Comparison of ENCODE assay signal across 21 mouse cellular contexts in genomic region chr5:77286904-77287303, GRCm38 (mm10).
"Had no signal": no experiment of that assay in that cellular context is flagged by ENCODE, and none has a peak within 500 bp of the region (broad histone marks: within the 10 kb centered on the region; RNA-seq: fewer than 3 reads in every experiment).

No protein-coding gene starts in this region.

- H3K4me2 ChIP-seq: liver, embryonic 15.5 days; lung, embryonic 15.5 days; midbrain, embryonic 12.5 days; neural tube, embryonic 13.5 days; neural tube, embryonic 15.5 days had no signal

- H3K27ac ChIP-seq: liver, embryonic 15.5 days; lung, embryonic 15.5 days; midbrain, embryonic 10.5 days; midbrain, embryonic 12.5 days; neural tube, embryonic 13.5 days; neural tube, embryonic 15.5 days had no signal

- ATAC-seq: liver, postnatal 0 days; lung, postnatal 0 days; midbrain, embryonic 16.5 days had no signal

- H3K9ac ChIP-seq: liver, embryonic 15.5 days; liver, postnatal 0 days; lung, embryonic 15.5 days; midbrain, embryonic 12.5 days; neural tube, embryonic 13.5 days; neural tube, embryonic 15.5 days had no signal

- DNase-seq: liver, postnatal 0 days; lung, adult 2 months; lung, postnatal 14 days; lung, postnatal 36 days; midbrain, embryonic 14.5 days; right cerebral cortex, adult 18-20 months; right cerebral cortex, postnatal 25 days; right cerebral cortex, postnatal 4 days; spleen, adult 18-20 months; thymus, adult 18-20 months; thymus, postnatal 25 days; thymus, postnatal 4 days had no signal

- H3K27me3 ChIP-seq: liver, embryonic 15.5 days; lung, embryonic 15.5 days; midbrain, embryonic 12.5 days; neural tube, embryonic 13.5 days; neural tube, embryonic 15.5 days had no signal

- H3K4me1 ChIP-seq: liver, embryonic 15.5 days; lung, embryonic 15.5 days; midbrain, embryonic 10.5 days; midbrain, embryonic 12.5 days; neural tube, embryonic 13.5 days had no signal

- H3K9me3 ChIP-seq: liver, embryonic 15.5 days; lung, embryonic 15.5 days; midbrain, embryonic 10.5 days; midbrain, embryonic 12.5 days; neural tube, embryonic 13.5 days; neural tube, embryonic 15.5 days had no signal

- H3K4me3 ChIP-seq: liver, embryonic 15.5 days; lung, embryonic 15.5 days; midbrain, embryonic 10.5 days; midbrain, embryonic 12.5 days; myocyte; neural tube, embryonic 13.5 days; neural tube, embryonic 15.5 days had no signal
